In genomic region chr8:116740726-116741125, GRCm38 (mm10) we compare ENCODE assay signal across 16 mouse cellular contexts.
"Had no signal": no experiment of that assay in that cellular context is flagged by ENCODE, and none has a peak within 500 bp of the region (broad histone marks: within the 10 kb centered on the region; RNA-seq: fewer than 3 reads in every experiment).

No protein-coding gene starts in this region.

- H3K27me3 ChIP-seq: neural tube, embryonic 13.5 days; neural tube, embryonic 15.5 days; stomach, embryonic 15.5 days had no signal

- H3K4me1 ChIP-seq: neural tube, embryonic 13.5 days; neural tube, embryonic 15.5 days; stomach, embryonic 15.5 days had no signal

- H3K36me3 ChIP-seq: neural tube, embryonic 13.5 days; neural tube, embryonic 15.5 days; stomach, embryonic 15.5 days had no signal

- H3K27ac ChIP-seq: neural tube, embryonic 13.5 days; neural tube, embryonic 15.5 days; stomach, embryonic 15.5 days; stomach, postnatal 0 days had no signal

- DNase-seq: retina, postnatal 1 day; right cerebral cortex, adult 18-20 months; right cerebral cortex, postnatal 14 days; right cerebral cortex, postnatal 25 days; right cerebral cortex, postnatal 4 days; spleen, adult 18-20 months; thymus, adult 18-20 months; thymus, adult 2 months; thymus, postnatal 14 days; thymus, postnatal 25 days; thymus, postnatal 36 days; thymus, postnatal 4 days had no signal

- H3K4me3 ChIP-seq: neural tube, embryonic 13.5 days; neural tube, embryonic 15.5 days; stomach, embryonic 15.5 days had no signal

- H3K9me3 ChIP-seq: neural tube, embryonic 13.5 days; stomach, embryonic 15.5 days had no signal
